Mouse (Mus musculus): Measurements from ENCODE around the gene Morc2a. TPM values are rescaled to one million over a fixed set of nuclear protein-coding genes. Genes with fewer than 3 reads are reported as not detected.

The Morc2a gene
- total RNA-seq, 2 experiments from 2014 or later, result 16.8 to 20.7 TPM

- no peak for DNase-seq
Measured at GRCm38 (mm10) chr11:3733933-3734636, 85.1 kb downstream of the Morc2a start.

- DNase-seq, result no peak
Measured at GRCm38 (mm10) chr11:3735715-3736114, 86.7 kb downstream of the Morc2a start.

- DNase-seq, result no peak
Measured at GRCm38 (mm10) chr11:3738778-3739177, 89.8 kb downstream of the Morc2a start.

Other genes starting within 250 kb of the Morc2a start
- 10 to 100 TPM; 15.1 to 17.0 TPM for gene Limk2, start 240.0 kb upstream of the Morc2a start, total RNA-seq (2021)
- 10 to 100 TPM; 20.2 to 23.1 TPM for gene Rnf185, start 196.8 kb upstream of the Morc2a start, total RNA-seq (2021)
- gene Pla2g3, start 160.9 kb upstream of the Morc2a start, total RNA-seq (2021), result under 1 TPM; 0.10 to 0.13 TPM
- gene Inpp5j, start 144.4 kb upstream of the Morc2a start, total RNA-seq (2021), result 10 to 100 TPM; 16.7 to 18.2 TPM
- 10 to 100 TPM; 39.8 to 40.3 TPM for gene Selenom, start 134.5 kb upstream of the Morc2a start, total RNA-seq (2021)
- gene Smtn, start 108.6 kb upstream of the Morc2a start, total RNA-seq (2021), result 100 to 1,000 TPM; 139 to 154 TPM
- gene Osbp2, start 214.7 kb downstream of the Morc2a start, total RNA-seq (2021), result 10 to 100 TPM; 17.9 to 20.3 TPM
- gene 4921536K21Rik, start 245.9 kb downstream of the Morc2a start, total RNA-seq (2021), result under 1 TPM; 0.55 to 0.64 TPM
- gene Dusp18, start 246.0 kb downstream of the Morc2a start, total RNA-seq (2021), result 10 to 100 TPM; 28.3 to 28.6 TPM

All from heart, adult 18-20 months (tissue).